Mouse (Mus musculus): ENCODE measurements around the gene Hsp90aa1. TPM values are rescaled to one million over a fixed set of nuclear protein-coding genes. Genes with fewer than 3 reads are reported as not detected.
"Not testable (repeated sequence)": the region's sequence is repeated elsewhere in the genome, so short reads cannot be mapped to it uniquely, and the experiment has no call there.

Hsp90aa1 gene
- 1,494 and 1,520 TPM in 2 replicates for polyA plus RNA-seq (2015; fragmentation: Nextera tagmentation; extraction: Ambion mirVana)

GRCm38 (mm10) chr12:110702556-110702955, at the start of gene Hsp90aa1:
Gene Hsp90aa1 (minus strand): TSS chr12:110702728.
- H3K4me1 ChIP-seq (replicated peaks) = peaks cover 20% of the 10 kb centered on the region
- H3K27me3 ChIP-seq = no peaks in the 10 kb centered on the region
- WGBS = 58% methylated on average over 4 of the region's 4 CpGs
- H3K9ac ChIP-seq (replicated peaks) = 0 out of 2 replicates have a peak within 1 kb of the TSS, but pooled peaks have one; percentile 23
- H3K4me3 ChIP-seq (replicated peaks) = no peak within 1 kb of the TSS
- H3K9me3 ChIP-seq = no peaks in the 10 kb centered on the region
- ATAC-seq = no peak
- H3K27ac ChIP-seq = no peak within 1 kb of the TSS
- no peak within 1 kb of the TSS for H3K4me2 ChIP-seq (replicated peaks)
- H3K36me3 ChIP-seq = no peaks in the 10 kb centered on the region

- Histone ChIP-seq H3K27me3 (no peaks in the 10 kb centered on the region), H3K9me3 (no peaks in the 10 kb centered on the region), H3K36me3 (peaks cover 18% of the 10 kb centered on the region), H3K4me1 (replicated peaks) (0 out of 2 replicates have a peak, but pooled peaks cover 2% of the 10 kb centered on the region), H3K9ac (replicated peaks) (no peak overlapping the region), H3K27ac (no peak overlapping the region), H3K4me2 (replicated peaks) (no peak overlapping the region), H3K4me3 (replicated peaks) (no peak overlapping the region)
- no peak for ATAC-seq
- 89% methylated on average over 10 of the region's 10 CpGs for WGBS
Measured at GRCm38 (mm10) chr12:110750770-110751439, 48.4 kb upstream of the Hsp90aa1 start.

DNA sequence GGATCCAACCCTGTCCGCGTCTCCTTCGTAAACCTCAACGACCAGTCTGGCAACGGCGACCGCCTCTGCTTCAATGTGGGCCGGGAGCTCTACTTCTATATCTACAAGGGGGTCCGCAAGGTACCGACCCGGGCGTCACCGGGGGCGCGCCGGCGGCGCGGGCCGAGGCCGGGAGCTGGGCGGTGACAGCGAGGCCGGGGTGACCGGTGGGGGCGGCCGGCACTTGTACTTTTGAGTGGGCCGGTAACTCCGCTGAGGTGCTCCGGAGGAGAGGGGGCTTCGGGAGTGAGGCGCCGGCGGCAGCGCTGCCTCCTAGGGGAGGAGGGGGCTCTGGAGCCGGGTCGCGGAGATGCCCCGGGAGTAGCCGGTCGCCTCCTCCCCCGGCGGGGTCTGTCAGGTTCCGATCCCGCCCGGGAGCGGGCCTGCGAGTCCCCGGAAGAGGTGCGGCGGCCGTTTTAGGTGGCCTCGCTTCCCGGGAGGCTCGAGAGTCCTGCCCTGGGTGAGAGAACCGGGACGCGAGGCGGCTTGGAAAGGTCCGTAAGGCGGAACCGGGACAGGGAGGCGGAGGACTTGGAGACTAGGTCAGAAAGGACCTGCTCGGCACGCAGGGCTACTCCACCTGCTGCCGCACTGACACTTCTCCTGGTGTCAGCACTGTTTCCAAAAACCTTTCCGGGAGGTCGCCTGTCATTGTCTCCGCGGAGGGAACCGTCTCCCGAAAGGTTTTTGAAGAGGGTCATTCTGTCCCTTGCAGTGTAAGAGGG, 35.8 kb upstream of the Hsp90aa1 start:
- no peaks in the 10 kb centered on the region for H3K36me3 ChIP-seq
- H3K4me3 ChIP-seq (replicated peaks) = peak overlapping the region; percentile 100
- peaks cover 18% of the 10 kb centered on the region for H3K27me3 ChIP-seq
- H3K4me1 ChIP-seq (replicated peaks) = peaks cover 23% of the 10 kb centered on the region
- peak overlapping the region; percentile 86 for H3K27ac ChIP-seq
- under 1% methylated on average over 72 of the region's 72 CpGs for WGBS
- ATAC-seq = no peak; the same call in 1 of the 2 replicates
- peak overlapping the region; percentile 93 for H3K4me2 ChIP-seq (replicated peaks)
- H3K9me3 ChIP-seq = no peaks in the 10 kb centered on the region
- H3K9ac ChIP-seq (replicated peaks) = peak overlapping the region; percentile 96

GRCm38 (mm10) chr12:110737170-110738157, 34.9 kb upstream of the Hsp90aa1 start, which contains the start of gene Wdr20:
Gene Wdr20 (plus strand): TSS chr12:110737944.
- ATAC-seq = peak; percentile 95
- Histone ChIP-seq H3K9me3 (no peaks in the 10 kb centered on the region), H3K4me3 (replicated peaks) (peak within 1 kb of the TSS; percentile 100), H3K4me1 (replicated peaks) (peaks cover 23% of the 10 kb centered on the region), H3K9ac (replicated peaks) (peak within 1 kb of the TSS; percentile 96), H3K36me3 (no peaks in the 10 kb centered on the region), H3K27ac (peak within 1 kb of the TSS; percentile 86), H3K4me2 (replicated peaks) (peak within 1 kb of the TSS; percentile 93), H3K27me3 (peaks cover 18% of the 10 kb centered on the region)
- WGBS = 1% methylated on average over 69 of the region's 69 CpGs

- WGBS = 19% methylated on average over 4 of the region's 4 CpGs
- H3K27me3 ChIP-seq = peaks cover 18% of the 10 kb centered on the region
- H3K36me3 ChIP-seq = no peaks in the 10 kb centered on the region
- ATAC-seq = no peak
- H3K4me2 ChIP-seq (replicated peaks) = peak overlapping the region; percentile 72
- H3K4me1 ChIP-seq (replicated peaks) = peaks cover 23% of the 10 kb centered on the region
- peak overlapping the region; percentile 100 for H3K4me3 ChIP-seq (replicated peaks)
- no peaks in the 10 kb centered on the region for H3K9me3 ChIP-seq
- H3K27ac ChIP-seq = no peak overlapping the region
- H3K9ac ChIP-seq (replicated peaks) = no peak overlapping the region
Measured at GRCm38 (mm10) chr12:110736641-110737040, 34.1 kb upstream of the Hsp90aa1 start.

DNA sequence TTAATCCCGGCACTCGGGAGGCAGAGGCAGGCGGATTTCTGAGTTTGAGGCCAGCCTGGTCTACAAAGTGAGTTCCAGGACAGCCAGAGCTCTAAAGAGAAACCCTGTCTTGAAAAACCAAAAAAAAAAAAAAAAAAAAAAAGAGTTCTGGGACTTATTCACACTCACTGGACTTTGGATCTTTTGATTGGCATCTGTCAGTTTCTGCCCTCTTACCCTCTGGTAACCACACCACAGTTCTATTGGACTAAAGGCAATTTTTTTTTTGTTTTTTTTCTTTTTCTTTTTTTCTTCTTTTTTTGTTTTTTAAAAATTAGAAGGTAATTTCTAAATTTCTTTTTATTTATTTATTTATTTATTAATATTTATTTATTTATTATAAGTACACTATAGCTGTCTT, 30.7 kb upstream of the Hsp90aa1 start:
- not testable (repeated sequence) for ATAC-seq; H3K4me1 ChIP-seq (replicated peaks); H3K27ac ChIP-seq; H3K9me3 ChIP-seq; H3K4me2 ChIP-seq (replicated peaks); H3K36me3 ChIP-seq; H3K9ac ChIP-seq (replicated peaks); H3K4me3 ChIP-seq (replicated peaks)
- peaks cover 24% of the 10 kb centered on the region for H3K27me3 ChIP-seq
- 94% methylated on average over 3 of the region's 3 CpGs for WGBS

- WGBS = 60% methylated on average over 1 of the region's 1 CpGs
- no peak for ATAC-seq
Measured at GRCm38 (mm10) chr12:110726428-110726827, 23.9 kb upstream of the Hsp90aa1 start.

GRCm38 (mm10) chr12:110725489-110725888, 23.0 kb upstream of the Hsp90aa1 start:
- no peak for ATAC-seq
- Histone ChIP-seq H3K36me3 (no peaks in the 10 kb centered on the region), H3K9me3 (no peaks in the 10 kb centered on the region), H3K4me1 (replicated peaks) (no peaks in the 10 kb centered on the region), H3K27me3 (0 out of 2 replicates have a peak, but pooled peaks cover 6% of the 10 kb centered on the region), H3K9ac (replicated peaks) (no peak overlapping the region), H3K27ac (no peak overlapping the region), H3K4me2 (replicated peaks) (no peak overlapping the region), H3K4me3 (replicated peaks) (no peak overlapping the region)
- 79% methylated on average over 5 of the region's 5 CpGs for WGBS

More at GRCm38 (mm10) chr12:110726428-110726827, 23.9 kb upstream of the Hsp90aa1 start:
- H3K36me3 ChIP-seq = no peaks in the 10 kb centered on the region
- H3K27me3 ChIP-seq = 0 out of 2 replicates have a peak, but pooled peaks cover 6% of the 10 kb centered on the region
- H3K9ac ChIP-seq (replicated peaks) = no peak overlapping the region
- H3K9me3 ChIP-seq = no peaks in the 10 kb centered on the region
- H3K27ac ChIP-seq = no peak overlapping the region
- H3K4me3 ChIP-seq (replicated peaks) = no peak overlapping the region
- H3K4me2 ChIP-seq (replicated peaks) = no peak overlapping the region
- no peaks in the 10 kb centered on the region for H3K4me1 ChIP-seq (replicated peaks)

DNA sequence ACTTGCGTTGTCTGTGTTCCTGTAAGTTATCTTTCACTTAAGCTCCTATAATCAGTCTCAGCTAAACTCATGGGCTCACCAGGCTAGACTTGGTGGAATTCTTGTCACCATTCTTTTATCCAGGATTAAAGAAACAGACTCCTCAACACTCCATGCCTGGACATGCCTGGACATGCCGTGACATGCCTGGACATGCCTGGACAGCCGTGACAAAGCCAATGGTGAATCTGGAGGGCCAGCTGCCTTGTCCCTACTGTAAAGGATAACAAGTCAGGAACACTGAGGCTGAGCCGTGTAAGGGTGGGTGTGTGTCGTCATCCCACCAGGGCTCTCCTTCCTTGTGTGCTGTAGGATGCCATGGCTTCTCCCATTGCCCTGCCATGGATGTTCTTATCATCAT, 22.5 kb upstream of the Hsp90aa1 start:
- WGBS = 91% methylated on average over 5 of the region's 5 CpGs
- Histone ChIP-seq H3K27me3 (0 out of 2 replicates have a peak, but pooled peaks cover 6% of the 10 kb centered on the region), H3K9me3 (no peaks in the 10 kb centered on the region), H3K4me3 (replicated peaks) (no peak overlapping the region), H3K36me3 (no peaks in the 10 kb centered on the region), H3K4me2 (replicated peaks) (no peak overlapping the region), H3K27ac (no peak overlapping the region), H3K4me1 (replicated peaks) (no peaks in the 10 kb centered on the region), H3K9ac (replicated peaks) (no peak overlapping the region)
- no peak for ATAC-seq

- WGBS = 33% methylated on average over 5 of the region's 5 CpGs
- no peak for ATAC-seq
- no peak overlapping the region for H3K4me3 ChIP-seq (replicated peaks)
- no peak overlapping the region for H3K4me2 ChIP-seq (replicated peaks)
- H3K9me3 ChIP-seq = no peaks in the 10 kb centered on the region
- no peaks in the 10 kb centered on the region for H3K36me3 ChIP-seq
- no peak overlapping the region for H3K27ac ChIP-seq
- H3K27me3 ChIP-seq = no peaks in the 10 kb centered on the region
- H3K9ac ChIP-seq (replicated peaks) = no peak overlapping the region
- no peaks in the 10 kb centered on the region for H3K4me1 ChIP-seq (replicated peaks)
Measured at GRCm38 (mm10) chr12:110716004-110716403, 13.5 kb upstream of the Hsp90aa1 start.

- WGBS = 87% methylated on average over 6 of the region's 6 CpGs
- Histone ChIP-seq H3K27me3 (no peaks in the 10 kb centered on the region), H3K4me3 (replicated peaks) (no peak overlapping the region), H3K9me3 (no peaks in the 10 kb centered on the region), H3K9ac (replicated peaks) (no peak overlapping the region), H3K4me2 (replicated peaks) (no peak overlapping the region), H3K36me3 (no peaks in the 10 kb centered on the region), H3K4me1 (replicated peaks) (no peaks in the 10 kb centered on the region), H3K27ac (no peak overlapping the region)
- ATAC-seq = no peak
Measured at GRCm38 (mm10) chr12:110714215-110714614, 11.7 kb upstream of the Hsp90aa1 start.
